Mouse (Mus musculus): ENCODE data around the gene Slc7a5. TPM values are rescaled to one million over a fixed set of nuclear protein-coding genes. Genes with fewer than 3 reads are reported as not detected.

The Slc7a5 gene
- total RNA-seq, 1 experiment = 173 TPM

DNA sequence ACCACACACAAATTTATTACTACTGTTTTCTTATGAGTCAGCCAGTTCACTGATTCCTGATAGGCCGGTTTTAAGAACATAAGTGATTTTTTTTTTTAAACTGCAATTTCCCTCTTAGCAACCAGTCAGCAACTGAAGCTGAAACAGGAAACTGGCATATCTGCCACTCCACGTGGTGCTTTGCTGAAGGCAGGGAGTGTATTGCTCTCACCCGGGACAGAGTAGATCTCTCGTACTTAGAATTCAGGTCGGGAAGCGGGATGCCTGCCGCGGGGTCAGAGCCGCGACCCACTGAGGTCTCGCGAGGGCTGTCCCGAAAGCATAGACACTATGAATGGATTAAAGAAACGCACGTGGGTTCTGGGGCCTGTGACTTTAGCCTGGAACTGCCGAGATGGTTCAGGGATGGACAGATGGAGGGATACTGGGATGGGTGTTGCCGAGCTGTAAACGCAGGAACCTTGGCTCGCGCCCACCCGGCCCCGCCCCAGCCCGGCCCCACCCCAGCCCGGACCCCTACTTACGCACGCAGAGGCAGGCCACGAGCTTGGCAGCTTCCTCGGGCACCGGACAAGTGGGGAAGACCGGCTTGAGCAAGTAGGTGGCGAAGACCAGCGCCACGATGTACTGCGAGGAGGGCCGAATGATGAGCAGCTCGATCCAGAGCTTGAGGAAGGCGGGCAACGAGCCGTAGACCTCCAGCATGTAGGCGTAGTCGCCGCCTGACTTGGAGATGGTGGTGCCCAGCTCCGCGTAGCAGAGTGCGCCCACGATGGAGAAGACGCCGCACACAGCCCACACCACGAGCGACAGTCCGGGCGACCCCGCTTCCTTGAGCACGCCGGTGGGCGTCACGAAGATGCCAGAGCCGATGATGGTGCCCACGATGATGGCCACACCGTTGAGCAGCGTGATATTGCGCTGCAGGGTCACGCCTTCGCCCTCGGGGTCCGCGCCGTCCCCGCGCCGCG lies 667 bp downstream of the Slc7a5 start:
- TF ChIP-seq CHD2 (IDR thresholded peaks at IDR 0.05; ENCODE audit: low read depth, low read length) = peak; percentile 55; the same call in 1 of the 2 replicates
- no peak for TF ChIP-seq HCFC1 (IDR thresholded peaks at IDR 0.05; ENCODE audit: borderline replicate concordance, insufficient read depth, low read length)
- Histone ChIP-seq H3K9ac (ENCODE audit: insufficient read depth, low read depth, low read length, poor library complexity, severe bottlenecking) (peak overlapping the region; percentile 93), H3K36me3 (ENCODE audit: control insufficient read depth, insufficient read depth, low read length, poor library complexity, severe bottlenecking) (peaks cover 27% of the 10 kb centered on the region), H3K27ac (ENCODE audit: insufficient read depth, low read depth, low read length, poor library complexity, severe bottlenecking) (no peak overlapping the region), H3K9me3 (ENCODE audit: control insufficient read depth, insufficient read depth, low read depth, low read length) (no peaks in the 10 kb centered on the region), H3K4me3 (ENCODE audit: insufficient read depth in 1 of 2, low read depth in 1 of 2, low read length in 2 of 2, poor library complexity in 1 of 2, severe bottlenecking in 1 of 2) (peak overlapping the region; percentile 92 to 95), H3K4me1 (ENCODE audit: control insufficient read depth in 2 of 2, insufficient read depth in 2 of 2, low read length in 2 of 2, poor library complexity in 1 of 2) (peaks cover 12 to 28% of the 10 kb centered on the region in 2 experiments; a peak in 3 of 4 replicates)
- DNase-seq (ENCODE audit: low read depth, low spot score) = no peak
- in situ Hi-C loops (cut with MboI; ENCODE audit: low sequenced_read_pairs in 2 of 2, unreplicated experiment in 2 of 2) = no loop called here

DNA sequence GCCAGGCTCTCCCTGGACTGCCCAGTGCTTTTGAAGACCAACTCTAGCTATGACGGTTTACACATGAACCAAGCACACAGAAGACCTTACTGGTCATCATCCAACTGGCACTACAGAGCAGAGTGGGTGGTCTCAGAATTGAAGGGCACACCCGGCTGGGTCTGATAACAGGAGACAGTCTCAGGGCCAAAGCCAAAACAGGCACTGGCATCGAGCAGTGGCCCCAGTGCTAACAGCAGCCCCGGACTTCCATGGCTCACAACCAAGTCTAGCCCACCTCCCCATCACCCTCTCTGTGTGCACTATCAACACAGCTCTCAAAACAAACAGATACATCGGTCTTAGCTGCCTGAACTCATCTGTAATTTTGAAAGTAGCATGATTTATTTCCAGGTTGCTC lies 1.6 kb downstream of the Slc7a5 start:
- peaks cover 12 to 35% of the 10 kb centered on the region in 2 experiments; a peak in 3 of 4 replicates for H3K4me1 ChIP-seq (ENCODE audit: control insufficient read depth in 2 of 2, insufficient read depth in 2 of 2, low read length in 2 of 2, poor library complexity in 1 of 2)
- peaks cover 33% of the 10 kb centered on the region for H3K36me3 ChIP-seq (ENCODE audit: control insufficient read depth, insufficient read depth, low read length, poor library complexity, severe bottlenecking)
- H3K27ac ChIP-seq (ENCODE audit: insufficient read depth, low read depth, low read length, poor library complexity, severe bottlenecking) = no peak overlapping the region
- H3K9ac ChIP-seq (ENCODE audit: insufficient read depth, low read depth, low read length, poor library complexity, severe bottlenecking) = peak overlapping the region; percentile 93
- no peak for TF ChIP-seq CHD2 (IDR thresholded peaks at IDR 0.05; ENCODE audit: low read depth, low read length)
- in situ Hi-C loops (cut with MboI; ENCODE audit: low sequenced_read_pairs in 2 of 2, unreplicated experiment in 2 of 2) = no loop called here
- no peak for DNase-seq (ENCODE audit: low read depth, low spot score)
- H3K4me3 ChIP-seq (ENCODE audit: insufficient read depth in 1 of 2, low read depth in 1 of 2, low read length in 2 of 2, poor library complexity in 1 of 2, severe bottlenecking in 1 of 2) = peak overlapping the region; percentile 92 to 95
- no peaks in the 10 kb centered on the region for H3K9me3 ChIP-seq (ENCODE audit: control insufficient read depth, insufficient read depth, low read depth, low read length)

DNA sequence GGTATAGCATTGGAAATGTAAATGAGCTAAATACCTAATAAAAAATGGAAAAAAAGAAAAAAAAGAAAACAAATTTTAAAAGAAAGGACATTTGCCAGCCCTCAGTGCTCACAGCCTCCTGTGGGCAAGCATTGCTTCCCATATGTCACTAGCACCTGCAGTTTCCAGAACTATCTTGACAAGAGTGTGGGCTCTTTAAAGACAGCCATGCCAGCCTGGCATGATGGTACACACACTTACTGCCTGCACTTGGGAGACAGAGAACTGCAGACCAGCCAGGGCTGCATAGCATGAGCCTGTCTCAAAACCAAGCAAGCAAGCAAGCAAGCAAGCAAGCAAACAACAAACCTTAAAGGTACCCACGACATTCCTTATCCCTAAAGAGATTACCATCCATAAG lies 2.1 kb downstream of the Slc7a5 start:
- no peak for TF ChIP-seq MAFK (IDR thresholded peaks at IDR 0.05; ENCODE audit: insufficient read depth, low read depth, low read length)
- TF ChIP-seq ZC3H11A (IDR thresholded peaks at IDR 0.05; ENCODE audit: borderline replicate concordance, low read depth, low read length) = no peak
- TF ChIP-seq HCFC1 (IDR thresholded peaks at IDR 0.05; ENCODE audit: borderline replicate concordance, insufficient read depth, low read length) = no peak
- no peak for TF ChIP-seq ZNF384 (IDR thresholded peaks at IDR 0.05; ENCODE audit: low read depth, low read length)
- no peak for TF ChIP-seq CHD2 (IDR thresholded peaks at IDR 0.05; ENCODE audit: low read depth, low read length)
- in situ Hi-C loops (cut with MboI; ENCODE audit: low sequenced_read_pairs in 2 of 2, unreplicated experiment in 2 of 2) = no loop called here
- H3K9ac ChIP-seq (ENCODE audit: insufficient read depth, low read depth, low read length, poor library complexity, severe bottlenecking) = no peak overlapping the region
- peaks cover 12 to 36% of the 10 kb centered on the region in 2 experiments; a peak in 3 of 4 replicates for H3K4me1 ChIP-seq (ENCODE audit: control insufficient read depth in 2 of 2, insufficient read depth in 2 of 2, low read length in 2 of 2, poor library complexity in 1 of 2)
- H3K36me3 ChIP-seq (ENCODE audit: control insufficient read depth, insufficient read depth, low read length, poor library complexity, severe bottlenecking) = peaks cover 35% of the 10 kb centered on the region
- no peak overlapping the region for H3K27ac ChIP-seq (ENCODE audit: insufficient read depth, low read depth, low read length, poor library complexity, severe bottlenecking)
- H3K9me3 ChIP-seq (ENCODE audit: control insufficient read depth, insufficient read depth, low read depth, low read length) = no peaks in the 10 kb centered on the region
- peak overlapping the region; percentile 92 to 95 for H3K4me3 ChIP-seq (ENCODE audit: insufficient read depth in 1 of 2, low read depth in 1 of 2, low read length in 2 of 2, poor library complexity in 1 of 2, severe bottlenecking in 1 of 2)
- DNase-seq (ENCODE audit: low read depth, low spot score) = no peak

DNA sequence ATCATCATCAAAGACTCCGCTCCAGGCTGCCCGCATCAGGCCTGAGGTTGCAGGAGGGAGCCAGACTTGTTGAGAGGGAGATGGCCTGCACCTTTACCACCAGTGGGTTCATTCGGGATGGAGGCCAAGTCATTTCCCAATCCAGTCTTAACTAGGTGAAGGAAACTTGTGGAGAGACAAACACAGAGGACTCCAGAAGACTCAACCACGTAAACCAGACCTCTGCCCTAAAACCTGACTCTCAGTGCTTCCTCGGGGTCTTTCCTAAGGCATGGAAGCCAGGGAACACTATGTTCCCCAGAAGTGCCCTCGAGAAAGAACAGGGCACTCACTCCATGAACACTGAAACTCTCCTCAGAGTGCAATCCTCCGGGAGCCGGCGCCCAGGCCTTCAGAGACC lies 2.5 kb downstream of the Slc7a5 start:
- Histone ChIP-seq H3K4me3 (ENCODE audit: insufficient read depth in 1 of 2, low read depth in 1 of 2, low read length in 2 of 2, poor library complexity in 1 of 2, severe bottlenecking in 1 of 2) (peak overlapping the region; percentile 11 to 92), H3K4me1 (ENCODE audit: control insufficient read depth in 2 of 2, insufficient read depth in 2 of 2, low read length in 2 of 2, poor library complexity in 1 of 2) (peaks cover 12 to 35% of the 10 kb centered on the region in 2 experiments; a peak in 3 of 4 replicates), H3K36me3 (ENCODE audit: control insufficient read depth, insufficient read depth, low read length, poor library complexity, severe bottlenecking) (peaks cover 36% of the 10 kb centered on the region), H3K9me3 (ENCODE audit: control insufficient read depth, insufficient read depth, low read depth, low read length) (no peaks in the 10 kb centered on the region), H3K27ac (ENCODE audit: insufficient read depth, low read depth, low read length, poor library complexity, severe bottlenecking) (no peak overlapping the region), H3K9ac (ENCODE audit: insufficient read depth, low read depth, low read length, poor library complexity, severe bottlenecking) (peak overlapping the region; percentile 8)
- no peak for DNase-seq (ENCODE audit: low read depth, low spot score)
- in situ Hi-C loops (cut with MboI; ENCODE audit: low sequenced_read_pairs in 2 of 2, unreplicated experiment in 2 of 2) = no loop called here
- TF ChIP-seq ZC3H11A (IDR thresholded peaks at IDR 0.05; ENCODE audit: borderline replicate concordance, low read depth, low read length) (no peak), MAFK (IDR thresholded peaks at IDR 0.05; ENCODE audit: insufficient read depth, low read depth, low read length) (no peak), HCFC1 (IDR thresholded peaks at IDR 0.05; ENCODE audit: borderline replicate concordance, insufficient read depth, low read length) (no peak), ZNF384 (IDR thresholded peaks at IDR 0.05; ENCODE audit: low read depth, low read length) (no peak), CHD2 (IDR thresholded peaks at IDR 0.05; ENCODE audit: low read depth, low read length) (no peak)

All from ES-E14 (cell line).